Mouse (Mus musculus): Measurements from ENCODE around the gene Dnm2.

Gene Dnm2

GRCm38 (mm10) chr9:21432066-21432465, 7.4 kb downstream of the Dnm2 start:
- DNase-seq, result no peak

GRCm38 (mm10) chr9:21433766-21434165, 9.1 kb downstream of the Dnm2 start:
- no peak for DNase-seq

- no peak for DNase-seq
Measured at GRCm38 (mm10) chr9:21434410-21434809, 9.7 kb downstream of the Dnm2 start.

GRCm38 (mm10) chr9:21435777-21436635, 11.3 kb downstream of the Dnm2 start:
- DNase-seq, result no peak

GRCm38 (mm10) chr9:21437577-21437976, 12.9 kb downstream of the Dnm2 start:
- DNase-seq, result no peak

GRCm38 (mm10) chr9:21438219-21438618, 13.5 kb downstream of the Dnm2 start:
- no peak for DNase-seq

GRCm38 (mm10) chr9:21439456-21439855, 14.7 kb downstream of the Dnm2 start:
- no peak for DNase-seq

GRCm38 (mm10) chr9:21439914-21440313, 15.2 kb downstream of the Dnm2 start:
- DNase-seq, result no peak

GRCm38 (mm10) chr9:21440387-21440786, 15.7 kb downstream of the Dnm2 start:
- no peak for DNase-seq

- no peak for DNase-seq
Measured at GRCm38 (mm10) chr9:21443853-21444252, 19.1 kb downstream of the Dnm2 start.

- DNase-seq, result no peak
Measured at GRCm38 (mm10) chr9:21444574-21444973, 19.9 kb downstream of the Dnm2 start.

GRCm38 (mm10) chr9:21445081-21445744, 20.5 kb downstream of the Dnm2 start:
- DNase-seq, result no peak

- DNase-seq, result no peak
Measured at GRCm38 (mm10) chr9:21447778-21448177, 23.1 kb downstream of the Dnm2 start.

- DNase-seq, result no peak
Measured at GRCm38 (mm10) chr9:21449710-21450109, 25.0 kb downstream of the Dnm2 start.

- DNase-seq, result peak; percentile 34
Measured at GRCm38 (mm10) chr9:21450270-21450669, 25.6 kb downstream of the Dnm2 start.

- DNase-seq, result no peak
Measured at GRCm38 (mm10) chr9:21451391-21451790, 26.7 kb downstream of the Dnm2 start.

GRCm38 (mm10) chr9:21451870-21452269, 27.2 kb downstream of the Dnm2 start:
- no peak for DNase-seq

- no peak for DNase-seq
Measured at GRCm38 (mm10) chr9:21453003-21453402, 28.3 kb downstream of the Dnm2 start.

GRCm38 (mm10) chr9:21453459-21453858, 28.8 kb downstream of the Dnm2 start:
- no peak for DNase-seq

GRCm38 (mm10) chr9:21454556-21454955, 29.8 kb downstream of the Dnm2 start:
- no peak for DNase-seq

- DNase-seq, result no peak
Measured at GRCm38 (mm10) chr9:21455103-21455770, 30.5 kb downstream of the Dnm2 start.

GRCm38 (mm10) chr9:21456246-21456929, 31.7 kb downstream of the Dnm2 start:
- DNase-seq, result no peak

Data from kidney, adult 11 months (tissue).